Mouse (Mus musculus) heart, embryonic 14.5 days (tissue): ENCODE measurements around the gene Ddi2. TPM values are rescaled to one million over a fixed set of nuclear protein-coding genes. Genes with fewer than 3 reads are reported as not detected.

Experiments used
- ATAC-seq: fragments of 200-750 bp; cut with Nextera tagmentation; 2 replicates; pipeline ENCODE4 v1.8.0; 2017; ENCODE audit warnings: low read depth, moderate TSS enrichment; ENCODE audit not compliant: insufficient number of reproducible peaks, insufficient read depth, low FRiP score
- H3K27ac ChIP-seq, 2 experiments: fragments of 200-500 bp in 1 of 2; fragments of 300-500 bp in 1 of 2; sonication (generic) in 1 of 2; replicated peaks in 1 of 2; 2 replicates each; pipeline ENCODE4 v1.5.1; 2012 to 2014; ENCODE audit warnings: low read depth in 2 of 2, low read length in 2 of 2, control low read depth in 1 of 2, mild to moderate bottlenecking in 1 of 2, mixed read lengths in 1 of 2; ENCODE audit not compliant: control insufficient read depth in 1 of 2, insufficient read depth in 1 of 2
- H3K27me3 ChIP-seq: fragments of 300-500 bp; sonication (generic); 2 replicates; pipeline ENCODE4 v1.6.1; 2014; ENCODE audit warnings: mild to moderate bottlenecking, low read length, control low read depth; ENCODE audit not compliant: control insufficient read depth, insufficient read depth
- H3K36me3 ChIP-seq: fragments of 300-500 bp; sonication (generic); 2 replicates; pipeline ENCODE4 v1.6.1; 2014; ENCODE audit warnings: mild to moderate bottlenecking, control low read depth, low read length, mixed read lengths; ENCODE audit not compliant: control insufficient read depth, insufficient read depth
- H3K4me1 ChIP-seq, 2 experiments: fragments of 200-500 bp in 1 of 2; fragments of 300-500 bp in 1 of 2; sonication (generic) in 1 of 2; 2 replicates each; pipeline ENCODE4 v1.6.1; 2012 to 2014; ENCODE audit warnings: low read length in 2 of 2, control low read depth in 1 of 2, mixed read lengths in 1 of 2; ENCODE audit not compliant: control insufficient read depth in 2 of 2, insufficient read depth in 2 of 2
- H3K4me2 ChIP-seq: fragments of 300-500 bp; sonication (generic); 2 replicates; pipeline ENCODE4 v1.6.1; 2014; ENCODE audit warnings: mild to moderate bottlenecking, low read length
- H3K4me3 ChIP-seq, 2 experiments: fragments of 200-500 bp in 1 of 2; fragments of 300-500 bp in 1 of 2; sonication (generic) in 1 of 2; 2 replicates each; pipeline ENCODE4 v1.5.1; 2012 to 2014; ENCODE audit warnings: low read length in 2 of 2, mild to moderate bottlenecking in 2 of 2, control low read depth in 1 of 2, low read depth in 1 of 2, moderate library complexity in 1 of 2; ENCODE audit not compliant: control insufficient read depth in 1 of 2, insufficient read depth in 1 of 2
- H3K9ac ChIP-seq: fragments of 300-500 bp; sonication (generic); 2 replicates; pipeline ENCODE4 v1.6.1; 2014; ENCODE audit warnings: mild to moderate bottlenecking, low read length
- H3K9me3 ChIP-seq: fragments of 300-500 bp; sonication (generic); 2 replicates; pipeline ENCODE4 v1.6.1; 2016; ENCODE audit warnings: low read length, control low read depth; ENCODE audit not compliant: control insufficient read depth
- WGBS: fragments of 180-500 bp; shearing (Covaris S2); extraction: QIAGEN DNeasy Blood & Tissue Kit; methylation state at CpG from one replicate; pipeline ENCODE4 v1.1.7; 2014; 5-methylcytosine and 5-hydroxymethylcytosine counted together
- polyA plus RNA-seq: library from polyadenylated mRNA; unstranded; fragments of >200 nt; fragmentation: Nextera tagmentation; extraction: Ambion mirVana; gene quantifications from 2 replicates; pipeline ENCODE4 v1.2.1, GENCODE M21; 2014

Ddi2 gene
- polyA plus RNA-seq, 1 experiment from 2014 or later, result 12.0 TPM

DNA sequence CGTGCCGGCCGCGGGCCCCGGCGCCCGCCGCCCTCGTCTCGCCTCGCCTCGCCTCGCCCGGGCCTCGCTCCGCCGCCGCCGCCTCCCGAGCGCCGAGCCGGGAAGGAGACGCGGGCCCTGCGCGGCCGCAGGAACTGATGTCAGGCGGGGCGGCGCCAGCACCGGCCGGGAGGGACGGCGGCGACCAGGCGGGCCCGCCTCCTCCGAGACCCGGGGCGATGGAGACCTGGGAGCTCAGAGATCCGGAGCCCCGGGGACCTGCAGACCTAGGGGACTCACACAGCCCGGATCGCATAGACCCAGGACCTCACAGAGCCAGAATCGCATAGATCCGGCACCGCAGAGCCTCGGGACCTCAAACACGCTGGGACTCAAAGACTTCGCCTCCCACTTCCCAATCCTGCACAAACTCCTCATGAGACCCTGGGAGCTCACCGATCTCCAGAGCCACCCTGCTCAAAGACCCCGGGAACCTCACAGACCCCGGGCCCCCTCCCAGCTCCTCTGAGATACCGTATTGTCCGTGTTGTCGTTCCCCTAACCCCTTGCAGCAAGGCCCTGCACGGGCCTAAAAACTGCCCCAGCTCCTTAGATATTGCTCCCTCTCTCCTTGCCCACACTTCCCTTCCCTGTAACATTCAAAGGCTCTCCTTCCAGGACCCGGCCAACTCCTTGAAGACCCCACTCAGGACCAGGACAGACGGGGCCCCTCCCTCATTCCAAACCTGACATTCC is 59.0 kb downstream of the Ddi2 start:
- ATAC-seq, result peak; percentile 74
- peaks cover 9 to 12% of the 10 kb centered on the region in 2 experiments for H3K4me1 ChIP-seq
- peak overlapping the region; percentile 98 for H3K9ac ChIP-seq
- peaks cover 26% of the 10 kb centered on the region for H3K36me3 ChIP-seq
- H3K9me3 ChIP-seq, result no peaks in the 10 kb centered on the region
- H3K27ac ChIP-seq, result peak overlapping the region; percentile 53 to 91
- WGBS, result under 1% methylated on average over 46 of the region's 60 CpGs
- peak overlapping the region; percentile 79 to 86 for H3K4me3 ChIP-seq
- H3K27me3 ChIP-seq, result no peaks in the 10 kb centered on the region
- peak overlapping the region; percentile 75 for H3K4me2 ChIP-seq

DNA sequence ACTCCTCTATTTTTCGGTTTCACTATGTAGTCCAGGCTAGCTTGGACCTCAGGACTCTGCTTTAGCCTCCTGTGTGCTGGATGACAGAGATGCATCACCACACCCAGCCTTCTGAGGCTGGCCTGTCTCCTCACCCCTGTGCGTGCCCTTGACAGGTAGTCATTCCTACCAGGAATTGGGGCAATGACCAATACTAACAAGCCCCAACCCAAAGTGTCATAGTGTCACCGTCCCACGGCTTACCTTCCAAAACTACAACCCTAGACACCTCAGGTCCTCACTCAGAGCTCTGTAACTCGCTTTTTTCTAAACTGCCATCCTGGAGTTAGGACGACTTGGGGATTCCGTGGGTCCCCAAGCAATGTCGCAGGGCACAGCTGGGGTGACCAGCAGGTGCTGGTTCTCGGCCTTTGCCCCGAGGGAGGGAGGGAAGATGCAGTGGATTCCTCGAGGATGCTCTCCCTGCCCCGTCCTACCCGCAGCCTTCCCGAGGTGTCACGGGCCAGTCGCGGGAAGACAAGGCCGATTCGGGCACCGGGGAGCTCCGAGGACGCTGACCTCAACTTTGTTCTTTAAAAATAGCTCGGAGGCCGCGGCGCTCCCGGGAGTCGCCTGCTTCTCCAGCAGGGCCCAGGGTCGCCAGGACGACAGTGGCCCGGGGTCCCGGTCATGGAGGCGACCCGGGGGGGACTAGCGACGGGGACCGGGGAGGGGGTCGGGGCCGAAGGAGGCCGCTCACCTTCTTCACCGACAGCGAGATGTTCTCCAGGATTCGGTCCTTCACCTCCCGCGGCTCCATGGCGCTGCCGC is 59.9 kb downstream of the Ddi2 start:
- H3K27me3 ChIP-seq, result no peaks in the 10 kb centered on the region
- H3K4me2 ChIP-seq, result peak overlapping the region; percentile 75
- no peaks in the 10 kb centered on the region for H3K9me3 ChIP-seq
- H3K9ac ChIP-seq, result peak overlapping the region; percentile 98
- peak overlapping the region; percentile 81 to 91 for H3K27ac ChIP-seq
- WGBS, result 4% methylated on average over 31 of the region's 47 CpGs
- peak overlapping the region; percentile 79 to 86 for H3K4me3 ChIP-seq
- no peak for ATAC-seq
- H3K36me3 ChIP-seq, result peaks cover 26% of the 10 kb centered on the region
- H3K4me1 ChIP-seq, result peaks cover 12 to 16% of the 10 kb centered on the region in 2 experiments

GRCm38 (mm10) chr4:141660884-141661283 is 62.3 kb downstream of the Ddi2 start:
- no peak overlapping the region for H3K9ac ChIP-seq
- no peak overlapping the region for H3K4me2 ChIP-seq
- ATAC-seq, result no peak
- no peaks in the 10 kb centered on the region for H3K27me3 ChIP-seq
- H3K27ac ChIP-seq, result no peak overlapping the region
- no peak overlapping the region for H3K4me3 ChIP-seq
- peaks cover 44% of the 10 kb centered on the region for H3K36me3 ChIP-seq
- no peaks in the 10 kb centered on the region for H3K9me3 ChIP-seq
- peaks cover 25 to 31% of the 10 kb centered on the region in 2 experiments for H3K4me1 ChIP-seq
- 90% methylated on average over 11 of the region's 11 CpGs for WGBS

DNA sequence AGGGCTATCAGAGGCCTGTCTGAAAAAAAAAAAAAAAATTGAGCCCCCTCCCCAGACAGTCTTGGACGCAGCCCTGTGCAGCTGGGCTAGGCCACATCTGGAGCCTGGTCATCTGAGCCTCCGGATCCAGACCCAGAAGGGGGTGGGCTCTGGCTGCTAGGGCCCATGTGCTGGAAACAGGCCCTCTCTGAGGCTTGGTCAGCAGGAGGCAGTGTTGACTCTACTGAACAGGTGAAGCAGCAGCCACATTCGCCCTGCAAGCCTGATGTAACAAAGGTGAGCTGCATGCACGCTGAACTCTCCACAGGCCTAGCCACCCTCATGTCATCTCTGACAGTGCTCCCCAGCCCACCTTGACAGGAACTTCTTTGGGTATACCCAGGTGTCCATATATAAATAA is 63.5 kb downstream of the Ddi2 start:
- no peak for ATAC-seq
- Histone ChIP-seq H3K27me3 (no peaks in the 10 kb centered on the region), H3K9me3 (no peaks in the 10 kb centered on the region), H3K9ac (no peak overlapping the region), H3K4me2 (no peak overlapping the region), H3K27ac (no peak overlapping the region), H3K4me3 (no peak overlapping the region), H3K36me3 (peaks cover 46% of the 10 kb centered on the region), H3K4me1 (peaks cover 24 to 28% of the 10 kb centered on the region in 2 experiments)
- 64% methylated on average over 4 of the region's 4 CpGs for WGBS

- H3K27me3 ChIP-seq, result no peaks in the 10 kb centered on the region
- H3K4me2 ChIP-seq, result no peak overlapping the region
- WGBS, result 84% methylated on average over 6 of the region's 6 CpGs
- no peaks in the 10 kb centered on the region for H3K9me3 ChIP-seq
- no peak overlapping the region for H3K27ac ChIP-seq
- H3K9ac ChIP-seq, result no peak overlapping the region
- no peak overlapping the region for H3K4me3 ChIP-seq
- H3K4me1 ChIP-seq, result peaks cover 20 to 24% of the 10 kb centered on the region in 2 experiments
- ATAC-seq, result no peak
- H3K36me3 ChIP-seq, result peaks cover 50% of the 10 kb centered on the region
These were observed 64.3 kb downstream of the Ddi2 start for GRCm38 (mm10) chr4:141658846-141659484.

GRCm38 (mm10) chr4:141656932-141657331 is 66.3 kb downstream of the Ddi2 start:
- no peak for ATAC-seq
- Histone ChIP-seq H3K27me3 (no peaks in the 10 kb centered on the region), H3K4me3 (no peak overlapping the region), H3K9me3 (no peaks in the 10 kb centered on the region), H3K4me1 (peaks cover 18 to 19% of the 10 kb centered on the region in 2 experiments), H3K4me2 (no peak overlapping the region), H3K27ac (peak overlapping the region in 1 of 2 experiments; percentile 47; a peak in 1 of 4 replicates), H3K9ac (no peak overlapping the region), H3K36me3 (peaks cover 63% of the 10 kb centered on the region)
- 71% methylated on average over 8 of the region's 8 CpGs for WGBS

DNA sequence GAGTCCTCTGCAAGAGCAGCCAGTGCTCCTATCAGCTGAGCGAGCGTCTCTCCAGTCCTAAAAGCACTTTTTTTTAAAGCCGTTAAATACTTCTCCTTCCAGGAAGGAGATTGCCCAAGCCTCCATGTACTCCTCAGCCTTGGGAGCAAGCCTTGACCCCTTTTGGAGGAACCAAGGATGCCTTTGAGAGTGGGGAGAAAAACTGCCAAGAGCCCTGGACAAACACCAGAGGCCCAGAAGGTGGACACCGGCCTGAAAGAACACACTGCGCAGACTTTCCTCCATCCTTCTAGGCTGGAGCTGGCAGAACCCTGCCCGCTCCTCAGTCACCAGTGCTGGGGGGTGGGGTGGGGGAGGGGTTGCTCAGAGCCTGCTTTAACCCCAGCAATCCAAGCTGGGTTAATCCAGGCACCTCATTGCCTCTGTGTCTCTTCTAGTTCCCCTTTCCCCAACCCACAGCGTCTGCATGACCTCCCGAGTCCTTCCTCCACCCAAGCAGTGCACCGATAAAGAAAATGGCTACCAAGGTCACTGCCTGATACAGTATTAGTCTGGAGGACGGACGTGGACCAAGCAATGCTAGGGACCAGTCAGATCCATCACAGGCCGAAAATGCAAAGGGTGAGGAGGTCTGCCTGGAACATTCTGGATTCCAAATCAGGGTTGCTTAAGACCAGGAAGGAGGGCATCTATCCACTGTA is 67.2 kb downstream of the Ddi2 start:
- no peak for ATAC-seq
- Histone ChIP-seq H3K4me3 (no peak overlapping the region), H3K27ac (peak overlapping the region; percentile 5 to 47; a peak in 3 of 4 replicates), H3K4me1 (peaks cover 18 to 25% of the 10 kb centered on the region in 2 experiments), H3K27me3 (no peaks in the 10 kb centered on the region), H3K9me3 (no peaks in the 10 kb centered on the region), H3K9ac (peak overlapping the region; percentile 21; the same call in 1 of the 2 replicates), H3K4me2 (no peak overlapping the region), H3K36me3 (peaks cover 63% of the 10 kb centered on the region)
- 70% methylated on average over 12 of the region's 12 CpGs for WGBS
